ENCODE assay signal across 9 mouse cellular contexts in genomic region chr2:18585564-18586336, GRCm38 (mm10).
DNase-seq lines count a peak whose midpoint lies in the region; ATAC-seq and TF ChIP-seq lines count a peak whose summit lies in the region.
"Had no signal": no experiment of that assay in that cellular context is flagged by ENCODE, and none has a peak within 500 bp of the region (broad histone marks: within the 10 kb centered on the region; RNA-seq: fewer than 3 reads in every experiment).

No protein-coding gene starts in this region.

- ATAC-seq in hindbrain, embryonic 11.5 days (ENCODE audit: low FRiP score), result 0 out of 2 replicates have a peak, but pooled peaks have one; percentile 25
- no peak for ATAC-seq in hindbrain, embryonic 12.5 days (ENCODE audit: low FRiP score)
- peak; percentile 48 for ATAC-seq in liver, embryonic 11.5 days (replicated peaks; ENCODE audit: low FRiP score)

- no peak overlapping the region for H3K4me2 ChIP-seq in hindbrain, embryonic 11.5 days (replicated peaks; ENCODE audit: low read depth, low read length)
- no peak overlapping the region for H3K4me2 ChIP-seq in hindbrain, embryonic 12.5 days (replicated peaks)
- peak overlapping the region; percentile 51; the same call in 1 of the 2 replicates for H3K4me2 ChIP-seq in CH12.LX (ENCODE audit: insufficient read depth, low read depth, poor library complexity, severe bottlenecking)
- peak overlapping the region; percentile 22; the same call in 1 of the 2 replicates for H3K4me2 ChIP-seq in liver, embryonic 11.5 days

- H3K27me3 ChIP-seq in hindbrain, embryonic 11.5 days (ENCODE audit: control insufficient read depth, insufficient read depth, low read length), result no peaks in the 10 kb centered on the region
- peaks cover 10% of the 10 kb centered on the region; the same call in 1 of the 2 replicates for H3K27me3 ChIP-seq in hindbrain, embryonic 12.5 days
- no peaks in the 10 kb centered on the region for H3K27me3 ChIP-seq in CH12.LX (replicated peaks)
- no peaks in the 10 kb centered on the region; the same call in 1 of the 2 replicates for H3K27me3 ChIP-seq in liver, embryonic 11.5 days (replicated peaks; ENCODE audit: control insufficient read depth, insufficient read depth, low read length)

- no peaks in the 10 kb centered on the region for H3K9me3 ChIP-seq in hindbrain, embryonic 11.5 days (ENCODE audit: control insufficient read depth, low read length)
- H3K9me3 ChIP-seq in hindbrain, embryonic 12.5 days (replicated peaks), result no peaks in the 10 kb centered on the region
- H3K9me3 ChIP-seq in CH12.LX (replicated peaks; ENCODE audit: low read length), result no peaks in the 10 kb centered on the region
- H3K9me3 ChIP-seq in liver, embryonic 11.5 days (ENCODE audit: control insufficient read depth, low read length), result no peaks in the 10 kb centered on the region

- no peaks in the 10 kb centered on the region for H3K4me1 ChIP-seq in hindbrain, embryonic 11.5 days (replicated peaks; ENCODE audit: control insufficient read depth, insufficient read depth, low read length)
- 0 out of 2 replicates have a peak, but pooled peaks cover 4% of the 10 kb centered on the region for H3K4me1 ChIP-seq in hindbrain, embryonic 12.5 days
- H3K4me1 ChIP-seq in CH12.LX (ENCODE audit: control insufficient read depth in 1 of 2, insufficient read depth in 2 of 2), result peaks cover 0 to 6% of the 10 kb centered on the region in 2 experiments; a peak in 2 of 4 replicates
- H3K4me1 ChIP-seq in liver, embryonic 11.5 days (replicated peaks; ENCODE audit: control insufficient read depth, insufficient read depth, low read length), result peaks cover 6% of the 10 kb centered on the region

- no peak overlapping the region for H3K9ac ChIP-seq in hindbrain, embryonic 11.5 days (ENCODE audit: low read depth, low read length)
- no peak overlapping the region for H3K9ac ChIP-seq in hindbrain, embryonic 12.5 days
- peak overlapping the region; percentile 2 for H3K9ac ChIP-seq in CH12.LX (ENCODE audit: insufficient read depth, low read depth)
- H3K9ac ChIP-seq in liver, embryonic 11.5 days (ENCODE audit: low read depth, low read length), result no peak overlapping the region

- dilution Hi-C loops in CH12.LX (cut with MboI; ENCODE audit: extremely low pct_ligation_motif_present, extremely low pct_unique_long_range_greater_than_20kb, low sequenced_read_pairs), result no loop called here

- no peak overlapping the region for H3K4me3 ChIP-seq in hindbrain, embryonic 11.5 days (ENCODE audit: low read depth, low read length)
- no peak overlapping the region for H3K4me3 ChIP-seq in hindbrain, embryonic 12.5 days
- H3K4me3 ChIP-seq in CH12.LX (replicated peaks in 1 of 3; ENCODE audit: low read depth in 2 of 3, low read length in 2 of 3, poor library complexity in 1 of 3), result peak overlapping the region; percentile 21 to 65 (median 21)
- no peak overlapping the region for H3K4me3 ChIP-seq in liver, embryonic 11.5 days (ENCODE audit: low read depth, low read length)

- 35% methylated on average over 9 of the region's 9 CpGs for WGBS in hindbrain, embryonic 11.5 days
- WGBS in hindbrain, embryonic 12.5 days, result 40% methylated on average over 9 of the region's 9 CpGs
- WGBS in liver, embryonic 11.5 days, result 32% methylated on average over 9 of the region's 9 CpGs

- H3K79me2 ChIP-seq in CH12.LX (replicated peaks; ENCODE audit: control insufficient read depth, extremely low read depth, insufficient read depth, poor library complexity, severe bottlenecking), result no peaks in the 10 kb centered on the region

- DNase-seq in hindbrain, embryonic 11.5 days (ENCODE audit: low spot score), result peak; percentile 13
- peak; percentile 59 for DNase-seq in CH12.LX (ENCODE audit: extremely low read depth)
- peak; percentile 37 for DNase-seq in c-Kit-positive CD71-positive TER-119-positive erythroid progenitor cells, embryonic 14.5 days (ENCODE audit: low spot score)
- no peak for DNase-seq in liver, embryonic 11.5 days (ENCODE audit: low spot score)
- DNase-seq in right cerebral cortex, adult 18-20 months, result no peak
- no peak for DNase-seq in kidney, adult 8-10 months
- no peak for DNase-seq in left cerebral cortex, adult 18-20 months (ENCODE audit: low spot score in 2 of 2)

- in situ Hi-C loops in CH12.LX (cut with MboI; ENCODE audit: low pct_ligation_motif_present, low pct_unique_long_range_greater_than_20kb, low sequenced_read_pairs), result no loop called here

- TF ChIP-seq RAD21 in CH12.LX (IDR thresholded peaks at IDR 0.05; ENCODE audit: low read depth, low read length), result peak; percentile 71

- no peak overlapping the region for H3K27ac ChIP-seq in hindbrain, embryonic 11.5 days (ENCODE audit: low read depth, low read length)
- no peak overlapping the region for H3K27ac ChIP-seq in hindbrain, embryonic 12.5 days
- H3K27ac ChIP-seq in CH12.LX (ENCODE audit: insufficient read depth, low read depth), result peak overlapping the region; percentile 57
- H3K27ac ChIP-seq in liver, embryonic 11.5 days (ENCODE audit: low read depth, low read length), result no peak overlapping the region
- H3K27ac ChIP-seq: kidney, postnatal 0 days had no signal

- TF ChIP-seq CTCF in CH12.LX (conservative IDR thresholded peaks at IDR 0.05 in 1 of 2, IDR thresholded peaks at IDR 0.05 in 1 of 2; ENCODE audit: low read depth in 2 of 2, low read length in 2 of 2), result peak in 1 of 2 experiments; percentile 67; a peak in 2 of 4 replicates

- H3K36me3 ChIP-seq in hindbrain, embryonic 11.5 days (ENCODE audit: control insufficient read depth, insufficient read depth, low read length), result no peaks in the 10 kb centered on the region
- no peaks in the 10 kb centered on the region for H3K36me3 ChIP-seq in hindbrain, embryonic 12.5 days
- no peaks in the 10 kb centered on the region for H3K36me3 ChIP-seq in CH12.LX (replicated peaks in 1 of 2; ENCODE audit: control insufficient read depth in 1 of 2, insufficient read depth in 1 of 2, low read length in 1 of 2)
- H3K36me3 ChIP-seq in liver, embryonic 11.5 days (ENCODE audit: control insufficient read depth, insufficient read depth, low read length), result no peaks in the 10 kb centered on the region

- TF ChIP-seq POLR2A in CH12.LX (IDR thresholded peaks at IDR 0.05; ENCODE audit: low read depth, low read length), result no peak

- no peak for TF ChIP-seq EP300 in CH12.LX (IDR thresholded peaks at IDR 0.05; ENCODE audit: low read length)

TF ChIP-seq in CH12.LX, 34 proteins besides CTCF, POLR2A, EP300 and RAD21:
- no peak for TF ChIP-seq PAX5 (IDR thresholded peaks at IDR 0.05; ENCODE audit: low read length)
- peak; percentile 36; the same call in 1 of the 2 replicates for TF ChIP-seq MEF2A (IDR thresholded peaks at IDR 0.05; ENCODE audit: borderline replicate concordance, low read depth, low read length)
- TF ChIP-seq MAFK (IDR thresholded peaks at IDR 0.05; ENCODE audit: insufficient replicate concordance, low read length), result peak; percentile 97
- peak; percentile 36; the same call in 1 of the 2 replicates for TF ChIP-seq SIN3A (IDR thresholded peaks at IDR 0.05; ENCODE audit: low read length)
- 0 out of 2 replicates have a peak, but pooled peaks have one; percentile 33 for TF ChIP-seq MYC (IDR thresholded peaks at IDR 0.05; ENCODE audit: low read depth, low read length)
- peak; percentile 10; the same call in 1 of the 2 replicates for TF ChIP-seq JUND (conservative IDR thresholded peaks at IDR 0.05; ENCODE audit: low read depth, low read length)
- 0 out of 2 replicates have a peak, but pooled peaks have one; percentile 38 for TF ChIP-seq NRF1 (IDR thresholded peaks at IDR 0.05; ENCODE audit: low read depth, low read length)
- no peak for TF ChIP-seq GABPA (IDR thresholded peaks at IDR 0.05; ENCODE audit: insufficient replicate concordance, low read depth, low read length)
- TF ChIP-seq MXI1 (IDR thresholded peaks at IDR 0.05; ENCODE audit: low read depth, low read length), result peak; percentile 18; the same call in 1 of the 2 replicates
- TF ChIP-seq CHD2 (IDR thresholded peaks at IDR 0.05; ENCODE audit: low read length), result 0 out of 2 replicates have a peak, but pooled peaks have one; percentile 16
- 0 out of 2 replicates have a peak, but pooled peaks have one; percentile 41 for TF ChIP-seq ELF1 (IDR thresholded peaks at IDR 0.05; ENCODE audit: low read depth, low read length)
- 0 out of 2 replicates have a peak, but pooled peaks have one; percentile 8 for TF ChIP-seq TCF12 (IDR thresholded peaks at IDR 0.05; ENCODE audit: low read depth, low read length)
- TF ChIP-seq USF1 (IDR thresholded peaks at IDR 0.05; ENCODE audit: low read depth, low read length), result no peak
- peak; percentile 66 for TF ChIP-seq SMC3 (IDR thresholded peaks at IDR 0.05; ENCODE audit: low read depth, low read length)
- TF ChIP-seq BHLHE40 (IDR thresholded peaks at IDR 0.05; ENCODE audit: low read depth, low read length), result 0 out of 2 replicates have a peak, but pooled peaks have one; percentile 8
TF ChIP-seq in CH12.LX: peak in this region for 12.

Comparison
In these comparisons a context has a peak if more than half of its experiments do, and no peak if none do; other contexts are left out.
1. DNase-seq: peak in hindbrain, embryonic 11.5 days (single experiment), CH12.LX (single experiment) and c-Kit-positive CD71-positive TER-119-positive erythroid progenitor cells, embryonic 14.5 days (single experiment); none in liver, embryonic 11.5 days (single experiment), right cerebral cortex, adult 18-20 months (single experiment), kidney, adult 8-10 months (0 of 2) and left cerebral cortex, adult 18-20 months (0 of 2).
2. H3K4me2 ChIP-seq: peak in CH12.LX (single experiment) and liver, embryonic 11.5 days (single experiment); none in hindbrain, embryonic 11.5 days (single experiment) and hindbrain, embryonic 12.5 days (single experiment).
3. H3K4me3 ChIP-seq: peak in CH12.LX (3 of 3); none in hindbrain, embryonic 11.5 days (single experiment), hindbrain, embryonic 12.5 days (single experiment) and liver, embryonic 11.5 days (single experiment).